8 mouse cellular contexts compared by ENCODE assay signal in the genomic region with DNA sequence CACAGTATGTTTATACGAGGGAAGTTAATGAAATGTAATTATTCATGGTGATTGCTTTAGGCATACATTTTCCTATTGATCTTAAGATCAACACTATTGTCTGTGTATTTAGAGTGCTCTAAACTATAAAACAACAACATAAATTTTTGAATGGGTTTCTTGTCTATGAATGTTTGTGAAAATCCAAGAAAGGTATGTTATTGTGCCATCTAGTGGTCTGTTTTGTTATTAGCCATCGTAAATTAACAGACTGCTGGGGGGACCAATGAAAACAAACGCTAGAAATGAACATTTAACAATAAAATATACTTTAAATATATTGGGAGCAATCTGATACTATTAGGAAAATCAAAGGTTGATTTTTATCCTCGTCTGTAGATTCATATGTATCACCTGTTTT.
DNase-seq lines count a peak whose midpoint lies in the region; ATAC-seq and TF ChIP-seq lines count a peak whose summit lies in the region.
"Had no signal": no experiment of that assay in that cellular context is flagged by ENCODE, and none has a peak within 500 bp of the region (broad histone marks: within the 10 kb centered on the region; RNA-seq: fewer than 3 reads in every experiment).

No protein-coding gene starts in this region.

- no peaks in the 10 kb centered on the region for H3K4me1 ChIP-seq in intestine, postnatal 0 days (replicated peaks; ENCODE audit: control insufficient read depth, insufficient read depth, low read length)
- H3K4me1 ChIP-seq in intestine, embryonic 16.5 days (ENCODE audit: control insufficient read depth, insufficient read depth, low read length) = no peaks in the 10 kb centered on the region

- H3K9me3 ChIP-seq in intestine, postnatal 0 days (ENCODE audit: control insufficient read depth) = no peaks in the 10 kb centered on the region
- H3K9me3 ChIP-seq in intestine, embryonic 16.5 days (ENCODE audit: control insufficient read depth, low read length) = no peaks in the 10 kb centered on the region

- no peaks in the 10 kb centered on the region for H3K36me3 ChIP-seq in intestine, postnatal 0 days (ENCODE audit: control insufficient read depth, insufficient read depth)
- no peaks in the 10 kb centered on the region for H3K36me3 ChIP-seq in intestine, embryonic 16.5 days (ENCODE audit: control insufficient read depth, insufficient read depth, low read length)

- no peak for ATAC-seq in intestine, postnatal 0 days
- ATAC-seq in intestine, embryonic 16.5 days = no peak

- peak; percentile 3 for DNase-seq in thymus, postnatal 0 days (ENCODE audit: low spot score)
- no peak for DNase-seq in thymus, postnatal 10 days (ENCODE audit: low spot score in 2 of 2)
- DNase-seq in embryo, embryonic 11.5 days (ENCODE audit: low read depth, low spot score) = peak; percentile 27
- DNase-seq in ovary, postnatal 10 days (ENCODE audit: low spot score) = no peak
- DNase-seq in MN1 (ENCODE audit: low spot score) = no peak
- DNase-seq: gastrocnemius, postnatal 36 days had no signal

- no peak overlapping the region for H3K4me3 ChIP-seq in intestine, postnatal 0 days (ENCODE audit: low read depth, low read length)
- H3K4me3 ChIP-seq in intestine, embryonic 16.5 days (ENCODE audit: low read length) = no peak overlapping the region

- H3K27me3 ChIP-seq in intestine, postnatal 0 days (replicated peaks; ENCODE audit: control insufficient read depth, insufficient read depth, low read length) = no peaks in the 10 kb centered on the region
- H3K27me3 ChIP-seq in intestine, embryonic 16.5 days (replicated peaks; ENCODE audit: control insufficient read depth, insufficient read depth, low read length) = no peaks in the 10 kb centered on the region

- no peak overlapping the region for H3K9ac ChIP-seq in intestine, postnatal 0 days (ENCODE audit: low read depth, low read length)
- no peak overlapping the region for H3K9ac ChIP-seq in intestine, embryonic 16.5 days (ENCODE audit: low read depth, low read length)

- WGBS in intestine, postnatal 0 days = 17% methylated on average over 4 of the region's 4 CpGs
- WGBS in intestine, embryonic 16.5 days = 10% methylated on average over 4 of the region's 4 CpGs

- peak; percentile 67 for TF ChIP-seq CTCF in intestine, postnatal 0 days (IDR thresholded peaks at IDR 0.05; ENCODE audit: low read depth)

- H3K27ac ChIP-seq in intestine, postnatal 0 days (ENCODE audit: low read depth, low read length) = no peak overlapping the region
- no peak overlapping the region for H3K27ac ChIP-seq in intestine, embryonic 16.5 days (ENCODE audit: low read length)

- no peak overlapping the region for H3K4me2 ChIP-seq in intestine, postnatal 0 days (replicated peaks; ENCODE audit: low read depth)
- H3K4me2 ChIP-seq in intestine, embryonic 16.5 days (ENCODE audit: low read depth, low read length) = no peak overlapping the region

Comparison
In these comparisons a context has a peak if more than half of its experiments do, and no peak if none do; other contexts are left out.
1. DNase-seq: peak in thymus, postnatal 0 days (single experiment) and embryo, embryonic 11.5 days (single experiment); none in thymus, postnatal 10 days (0 of 2), ovary, postnatal 10 days (single experiment) and MN1 (single experiment).